Mouse (Mus musculus): ENCODE results near the gene Exog. TPM values are rescaled to one million over a fixed set of nuclear protein-coding genes. Genes with fewer than 3 reads are reported as not detected.

Exog gene
- polyA plus RNA-seq, 1 experiment from 2014 or later: 17.5 TPM

DNA sequence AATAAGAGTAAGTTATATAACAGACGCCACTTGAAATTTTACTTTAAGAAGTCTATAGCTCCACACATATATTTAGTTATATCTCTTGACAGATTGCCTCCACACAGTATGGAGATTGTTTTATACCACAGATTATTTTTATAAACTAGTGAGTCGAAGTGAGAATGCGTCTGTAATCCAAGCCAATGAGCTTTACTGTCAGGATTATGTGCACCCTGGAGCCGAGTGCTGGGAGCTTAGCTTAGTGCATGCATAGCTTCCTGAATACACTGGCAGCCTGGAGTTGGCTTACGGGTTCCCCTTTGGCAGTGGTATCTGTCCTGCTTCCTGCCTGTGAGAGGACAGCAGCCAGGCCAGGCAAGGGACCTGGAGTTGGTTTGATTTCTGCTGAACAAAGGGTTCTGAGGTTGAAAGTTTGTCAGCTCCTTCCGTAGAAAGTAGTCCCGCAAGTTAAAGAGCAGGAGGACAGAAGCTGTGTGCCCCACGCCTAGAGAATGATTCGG, 6.2 kb upstream of the Exog start:
- Histone ChIP-seq H3K9ac (ENCODE audit: low read depth, low read length) (no peak overlapping the region), H3K4me3 (ENCODE audit: low read length) (no peak overlapping the region), H3K4me2 (ENCODE audit: low read depth, low read length) (no peak overlapping the region), H3K9me3 (ENCODE audit: control insufficient read depth, low read length) (no peaks in the 10 kb centered on the region), H3K36me3 (ENCODE audit: control insufficient read depth, insufficient read depth, low read length) (0 out of 2 replicates have a peak, but pooled peaks cover 4% of the 10 kb centered on the region), H3K27me3 (replicated peaks; ENCODE audit: control insufficient read depth, insufficient read depth, low read length) (no peaks in the 10 kb centered on the region), H3K27ac (ENCODE audit: low read length) (no peak overlapping the region), H3K4me1 (ENCODE audit: control insufficient read depth, insufficient read depth, low read length) (no peaks in the 10 kb centered on the region)
- ATAC-seq: no peak
- WGBS: 89% methylated on average over 9 of the region's 9 CpGs

DNA sequence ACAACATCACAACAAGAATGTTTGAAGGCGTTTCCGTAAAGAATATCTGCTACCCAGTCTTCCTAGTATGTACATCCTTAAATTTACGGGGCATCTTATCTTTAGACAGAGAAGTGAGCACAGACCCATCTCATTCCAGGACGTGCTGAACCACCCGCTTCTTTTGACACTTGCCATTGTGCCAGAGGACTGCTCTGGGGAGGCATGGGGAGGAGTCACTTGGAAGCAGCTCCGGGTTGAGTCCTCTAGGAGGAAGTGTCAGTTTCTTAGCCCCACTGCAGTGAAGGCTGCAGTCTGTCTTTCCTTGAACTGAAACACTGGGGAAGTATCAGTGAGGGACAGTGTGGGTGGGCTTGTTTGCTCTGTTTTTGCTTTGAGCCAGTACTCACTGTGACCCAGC, 994 bp downstream of the Exog start:
- Histone ChIP-seq H3K9ac (ENCODE audit: low read depth, low read length) (peak overlapping the region; percentile 93), H3K4me3 (ENCODE audit: low read length) (peak overlapping the region; percentile 82), H3K4me1 (ENCODE audit: control insufficient read depth, insufficient read depth, low read length) (peaks cover 4% of the 10 kb centered on the region; the same call in 1 of the 2 replicates), H3K36me3 (ENCODE audit: control insufficient read depth, insufficient read depth, low read length) (peaks cover 10% of the 10 kb centered on the region), H3K4me2 (ENCODE audit: low read depth, low read length) (peak overlapping the region; percentile 79), H3K9me3 (ENCODE audit: control insufficient read depth, low read length) (no peaks in the 10 kb centered on the region), H3K27ac (ENCODE audit: low read length) (no peak overlapping the region), H3K27me3 (replicated peaks; ENCODE audit: control insufficient read depth, insufficient read depth, low read length) (no peaks in the 10 kb centered on the region)
- ATAC-seq: peak; percentile 38
- 29% methylated on average over 6 of the region's 6 CpGs for WGBS

DNA sequence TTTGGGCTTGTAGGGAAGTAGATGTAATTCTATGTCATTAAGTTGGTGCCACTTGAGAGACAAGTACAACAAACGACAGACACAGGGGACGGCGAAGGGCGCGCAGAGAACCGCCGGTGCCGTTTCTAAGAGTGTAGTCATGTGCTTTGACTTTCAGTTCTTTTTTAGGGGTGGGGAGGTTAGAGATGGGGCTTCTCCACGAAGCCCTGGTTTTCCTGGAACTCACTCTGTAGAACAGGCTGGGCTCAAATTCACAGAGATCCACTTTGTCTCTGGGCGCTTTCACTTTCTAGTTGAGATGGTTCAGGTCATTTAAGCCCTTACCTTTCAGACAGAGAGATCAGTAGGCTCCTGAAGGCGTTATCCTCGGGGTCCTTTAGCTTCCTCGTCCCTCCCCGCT, 11.2 kb downstream of the Exog start:
- Histone ChIP-seq H3K4me3 (ENCODE audit: low read length) (no peak overlapping the region), H3K27me3 (replicated peaks; ENCODE audit: control insufficient read depth, insufficient read depth, low read length) (no peaks in the 10 kb centered on the region), H3K4me2 (ENCODE audit: low read depth, low read length) (no peak overlapping the region), H3K9ac (ENCODE audit: low read depth, low read length) (no peak overlapping the region), H3K4me1 (ENCODE audit: control insufficient read depth, insufficient read depth, low read length) (no peaks in the 10 kb centered on the region), H3K36me3 (ENCODE audit: control insufficient read depth, insufficient read depth, low read length) (peaks cover 3% of the 10 kb centered on the region; the same call in 1 of the 2 replicates), H3K9me3 (ENCODE audit: control insufficient read depth, low read length) (no peaks in the 10 kb centered on the region), H3K27ac (ENCODE audit: low read length) (no peak overlapping the region)
- WGBS: 88% methylated on average over 14 of the region's 14 CpGs
- ATAC-seq: no peak

DNA sequence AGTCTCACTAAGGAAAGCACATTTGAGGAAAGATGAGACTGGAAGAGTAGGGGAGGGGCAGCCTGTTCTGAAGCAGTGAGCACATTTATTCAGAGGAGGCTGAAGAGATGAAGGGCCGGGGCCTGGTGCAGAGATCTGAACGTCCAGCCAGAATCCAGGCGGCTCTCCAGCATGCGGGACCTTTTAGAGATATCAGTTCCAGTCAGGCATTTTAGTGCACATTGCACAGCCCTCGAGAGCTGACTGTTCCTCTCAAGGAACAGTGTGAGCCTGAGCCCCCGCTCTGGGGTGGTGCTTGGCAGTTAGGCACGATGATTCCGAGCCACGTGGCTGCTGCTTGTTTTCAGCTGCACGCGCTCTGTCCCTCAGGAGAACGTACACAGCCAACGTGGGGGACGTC, 12.4 kb downstream of the Exog start:
- Histone ChIP-seq H3K4me2 (ENCODE audit: low read depth, low read length) (no peak overlapping the region), H3K9ac (ENCODE audit: low read depth, low read length) (no peak overlapping the region), H3K27ac (ENCODE audit: low read length) (no peak overlapping the region), H3K9me3 (ENCODE audit: control insufficient read depth, low read length) (no peaks in the 10 kb centered on the region), H3K36me3 (ENCODE audit: control insufficient read depth, insufficient read depth, low read length) (peaks cover 4% of the 10 kb centered on the region), H3K27me3 (replicated peaks; ENCODE audit: control insufficient read depth, insufficient read depth, low read length) (no peaks in the 10 kb centered on the region), H3K4me1 (ENCODE audit: control insufficient read depth, insufficient read depth, low read length) (no peaks in the 10 kb centered on the region), H3K4me3 (ENCODE audit: low read length) (no peak overlapping the region)
- 84% methylated on average over 14 of the region's 14 CpGs for WGBS
- no peak for ATAC-seq

DNA sequence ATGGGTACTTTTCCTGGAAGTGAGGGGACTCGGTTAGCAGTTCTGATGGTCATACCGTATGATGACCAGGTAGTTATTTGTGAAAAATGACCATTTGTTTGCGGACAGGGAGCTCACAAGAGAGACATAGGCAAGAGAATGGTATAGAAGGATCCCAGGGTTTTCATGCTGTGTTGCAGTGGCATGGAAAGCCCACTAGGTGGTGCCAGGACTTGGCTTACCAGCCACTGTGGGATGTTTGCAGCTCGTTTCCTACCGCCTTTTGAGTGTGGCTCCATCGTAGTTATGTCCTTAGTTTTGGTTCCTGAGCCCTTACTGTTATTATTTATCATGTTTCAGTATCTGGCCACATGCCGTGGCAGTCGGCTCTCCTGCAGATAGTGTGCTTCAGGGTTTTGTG, 15.7 kb downstream of the Exog start:
- Histone ChIP-seq H3K4me1 (ENCODE audit: control insufficient read depth, insufficient read depth, low read length) (no peaks in the 10 kb centered on the region), H3K9me3 (ENCODE audit: control insufficient read depth, low read length) (no peaks in the 10 kb centered on the region), H3K4me3 (ENCODE audit: low read length) (no peak overlapping the region), H3K4me2 (ENCODE audit: low read depth, low read length) (no peak overlapping the region), H3K27me3 (replicated peaks; ENCODE audit: control insufficient read depth, insufficient read depth, low read length) (no peaks in the 10 kb centered on the region), H3K9ac (ENCODE audit: low read depth, low read length) (no peak overlapping the region), H3K27ac (ENCODE audit: low read length) (no peak overlapping the region), H3K36me3 (ENCODE audit: control insufficient read depth, insufficient read depth, low read length) (peaks cover 20% of the 10 kb centered on the region)
- peak; percentile 44; the same call in 1 of the 2 replicates for ATAC-seq
- 46% methylated on average over 8 of the region's 8 CpGs for WGBS

DNA sequence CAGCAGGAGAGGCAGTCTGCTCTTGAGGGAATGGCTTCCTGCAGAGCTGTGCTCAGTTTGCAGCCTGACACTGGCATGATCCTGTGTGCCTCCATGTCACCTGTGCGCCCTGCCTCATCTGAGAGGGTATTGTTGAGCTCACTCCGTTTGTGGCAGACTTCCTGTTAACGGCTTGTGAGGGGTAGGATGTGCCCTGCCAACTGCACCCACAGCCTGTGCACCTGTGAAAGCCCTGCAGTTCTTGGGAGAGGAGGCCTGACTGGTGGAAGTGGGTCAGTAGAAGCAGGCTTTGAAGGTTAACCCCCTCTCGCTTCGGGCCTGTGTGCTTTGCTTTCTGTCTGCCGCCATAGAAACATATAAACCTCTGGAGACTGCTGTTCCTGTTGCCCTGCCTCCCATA, 20.3 kb downstream of the Exog start:
- H3K4me3 ChIP-seq (ENCODE audit: low read length): no peak overlapping the region
- WGBS: 86% methylated on average over 6 of the region's 6 CpGs
- ATAC-seq: no peak

DNA sequence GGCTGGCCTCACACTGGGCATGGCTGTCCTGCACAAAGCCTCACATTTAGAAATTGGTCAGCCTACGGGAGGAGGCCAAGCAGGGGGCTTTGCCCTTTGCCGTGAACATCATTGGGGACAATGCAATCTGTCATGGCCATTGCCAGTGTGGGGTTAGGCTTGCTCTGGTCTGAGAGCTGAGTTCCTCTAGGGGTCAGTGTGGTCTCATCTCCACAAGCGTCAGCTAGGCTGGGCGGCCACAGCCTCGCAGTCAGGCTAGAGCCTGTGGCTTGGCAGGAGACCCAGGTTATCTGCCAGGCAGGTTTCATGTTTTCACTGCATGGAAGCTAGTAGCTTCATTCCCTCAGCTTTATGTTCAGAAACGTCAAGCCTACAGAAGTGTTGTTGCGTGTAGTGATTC, 20.9 kb downstream of the Exog start:
- H3K4me3 ChIP-seq (ENCODE audit: low read length): no peak overlapping the region
- ATAC-seq: no peak
- H3K36me3 ChIP-seq (ENCODE audit: control insufficient read depth, insufficient read depth, low read length): peaks cover 16% of the 10 kb centered on the region
- WGBS: 70% methylated on average over 7 of the region's 7 CpGs
- no peak overlapping the region for H3K9ac ChIP-seq (ENCODE audit: low read depth, low read length)
- no peak overlapping the region for H3K27ac ChIP-seq (ENCODE audit: low read length)
- H3K9me3 ChIP-seq (ENCODE audit: control insufficient read depth, low read length): no peaks in the 10 kb centered on the region
- H3K27me3 ChIP-seq (replicated peaks; ENCODE audit: control insufficient read depth, insufficient read depth, low read length): no peaks in the 10 kb centered on the region
- no peaks in the 10 kb centered on the region for H3K4me1 ChIP-seq (ENCODE audit: control insufficient read depth, insufficient read depth, low read length)
- H3K4me2 ChIP-seq (ENCODE audit: low read depth, low read length): no peak overlapping the region

More for the DNA sequence above, 20.3 kb downstream of the Exog start:
- Histone ChIP-seq H3K4me1 (ENCODE audit: control insufficient read depth, insufficient read depth, low read length) (no peaks in the 10 kb centered on the region), H3K9me3 (ENCODE audit: control insufficient read depth, low read length) (no peaks in the 10 kb centered on the region), H3K27ac (ENCODE audit: low read length) (no peak overlapping the region), H3K27me3 (replicated peaks; ENCODE audit: control insufficient read depth, insufficient read depth, low read length) (no peaks in the 10 kb centered on the region), H3K9ac (ENCODE audit: low read depth, low read length) (no peak overlapping the region), H3K36me3 (ENCODE audit: control insufficient read depth, insufficient read depth, low read length) (peaks cover 16% of the 10 kb centered on the region), H3K4me2 (ENCODE audit: low read depth, low read length) (no peak overlapping the region)

DNA sequence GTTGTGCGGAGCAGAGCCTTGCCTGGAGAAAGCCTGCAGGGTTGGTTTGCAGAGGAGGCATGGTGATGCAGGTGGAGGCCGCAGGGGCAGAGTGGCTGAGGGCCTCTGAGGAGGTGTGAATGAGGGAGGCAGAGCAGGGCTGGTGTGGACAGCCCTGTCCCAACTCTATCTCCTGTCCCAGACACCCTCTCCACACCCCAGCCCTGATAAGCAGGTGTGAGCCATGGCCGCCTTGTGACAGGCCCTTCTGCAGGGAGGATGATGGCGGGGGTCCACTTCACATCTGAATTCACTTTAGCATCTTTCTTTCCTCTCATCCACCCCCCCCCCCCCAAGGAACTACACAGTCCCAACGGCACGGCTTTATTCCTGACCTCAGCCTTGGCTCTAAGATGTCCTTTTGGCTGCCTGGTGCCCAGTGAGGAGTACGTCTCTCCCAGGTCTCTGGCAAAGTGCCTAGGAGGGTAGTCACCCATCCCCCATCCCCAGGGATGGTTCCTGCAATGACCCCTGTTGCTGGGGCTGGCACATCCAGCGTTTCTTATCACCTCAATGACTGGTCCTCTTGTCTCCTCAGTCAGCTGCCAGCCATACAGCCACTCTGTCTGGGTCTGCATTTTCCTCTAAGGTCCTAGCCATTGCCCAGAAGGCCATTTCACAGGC, 25.1 kb downstream of the Exog start:
- ATAC-seq: no peak
- H3K4me1 ChIP-seq (ENCODE audit: control insufficient read depth, insufficient read depth, low read length): no peaks in the 10 kb centered on the region
- H3K4me3 ChIP-seq (ENCODE audit: low read length): no peak overlapping the region
- H3K4me2 ChIP-seq (ENCODE audit: low read depth, low read length): no peak overlapping the region
- H3K27me3 ChIP-seq (replicated peaks; ENCODE audit: control insufficient read depth, insufficient read depth, low read length): no peaks in the 10 kb centered on the region
- WGBS: 74% methylated on average over 8 of the region's 8 CpGs
- H3K36me3 ChIP-seq (ENCODE audit: control insufficient read depth, insufficient read depth, low read length): no peaks in the 10 kb centered on the region; the same call in 1 of the 2 replicates
- H3K27ac ChIP-seq (ENCODE audit: low read length): no peak overlapping the region
- no peak overlapping the region for H3K9ac ChIP-seq (ENCODE audit: low read depth, low read length)
- no peaks in the 10 kb centered on the region for H3K9me3 ChIP-seq (ENCODE audit: control insufficient read depth, low read length)

DNA sequence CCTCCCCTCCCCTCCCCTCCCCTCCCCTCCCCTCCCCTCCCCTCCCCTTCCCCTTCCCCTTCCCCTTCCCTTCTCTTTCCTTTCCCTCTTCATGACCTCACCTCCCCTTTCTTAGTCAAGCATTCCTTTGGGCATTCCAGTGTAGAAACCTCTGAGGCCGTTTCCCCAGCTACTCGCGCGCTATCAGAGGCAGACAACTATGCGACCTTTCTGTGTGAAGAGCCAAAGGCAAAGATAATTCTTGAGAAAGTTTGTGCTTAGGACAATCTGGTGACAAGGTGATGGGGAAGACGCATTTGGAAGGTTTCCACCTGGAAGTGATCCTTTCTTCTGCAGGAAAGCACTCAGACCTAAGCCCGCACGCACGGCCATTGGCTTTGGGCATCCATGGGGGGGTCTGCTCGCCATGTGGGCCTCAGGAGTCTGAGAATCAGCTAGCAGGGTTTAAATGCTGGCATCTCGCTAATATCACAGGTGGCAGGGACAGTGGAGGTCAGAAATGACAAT, 27.7 kb downstream of the Exog start:
- 67% methylated on average over 11 of the region's 11 CpGs for WGBS
- no peak for ATAC-seq
- Histone ChIP-seq H3K4me2 (ENCODE audit: low read depth, low read length) (no peak overlapping the region), H3K27me3 (replicated peaks; ENCODE audit: control insufficient read depth, insufficient read depth, low read length) (no peaks in the 10 kb centered on the region), H3K36me3 (ENCODE audit: control insufficient read depth, insufficient read depth, low read length) (no peaks in the 10 kb centered on the region), H3K4me1 (ENCODE audit: control insufficient read depth, insufficient read depth, low read length) (no peaks in the 10 kb centered on the region), H3K9ac (ENCODE audit: low read depth, low read length) (no peak overlapping the region), H3K27ac (ENCODE audit: low read length) (no peak overlapping the region), H3K4me3 (ENCODE audit: low read length) (no peak overlapping the region), H3K9me3 (ENCODE audit: control insufficient read depth, low read length) (no peaks in the 10 kb centered on the region)
